Mouse (Mus musculus): ENCODE measurements around the gene Uqcrh. TPM values are rescaled to one million over a fixed set of nuclear protein-coding genes. Genes with fewer than 3 reads are reported as not detected.

Uqcrh gene
- polyA plus RNA-seq (2017; shearing (Covaris generic)), result 526 TPM

GRCm38 (mm10) chr4:116074861-116075620 is at the start of gene Uqcrh, which contains the start of gene Lrrc41:
Uqcrh (minus strand) TSS chr4:116075071.
Lrrc41 (plus strand) TSS chr4:116075269.

GRCm38 (mm10) chr4:116123602-116124519 is 49.0 kb upstream of the Uqcrh start, which contains the start of the genes Rad54l and Pomgnt1:
Rad54l (minus strand) TSS chr4:116123690.
Pomgnt1 (plus strand) TSS chr4:116123840.

GRCm38 (mm10) chr4:116053399-116053961 is 21.4 kb downstream of the Uqcrh start, which contains the start of gene Nsun4:
Nsun4 (minus strand) TSS chr4:116053876.

GRCm38 (mm10) chr4:116017902-116018746 is 56.7 kb downstream of the Uqcrh start, which contains the start of gene Faah:
Faah (minus strand) TSS chr4:116017926.

Other genes with a start within 250 kb of the Uqcrh start
- gene Mob3c, start 247.0 kb downstream of the Uqcrh start, polyA plus RNA-seq (2017; shearing (Covaris generic)), result 28.4 TPM
- gene Mknk1, start 235.9 kb downstream of the Uqcrh start, polyA plus RNA-seq (2017; shearing (Covaris generic)), result 70.6 TPM
- gene Kncn, start 190.7 kb downstream of the Uqcrh start, polyA plus RNA-seq (2017; shearing (Covaris generic)), result not detected
- not detected for gene 6430628N08Rik, start 184.4 kb downstream of the Uqcrh start, polyA plus RNA-seq (2017; shearing (Covaris generic))
- gene Dmbx1, start 135.1 kb downstream of the Uqcrh start, polyA plus RNA-seq (2017; shearing (Covaris generic)), result not detected
- gene Faah, start 57.1 kb downstream of the Uqcrh start, polyA plus RNA-seq (2017; shearing (Covaris generic)), result 129 TPM
- 33.5 TPM for gene Nsun4, start 21.2 kb downstream of the Uqcrh start, polyA plus RNA-seq (2017; shearing (Covaris generic))
- 45.9 TPM for gene Lrrc41, start 198 bp upstream of the Uqcrh start, polyA plus RNA-seq (2017; shearing (Covaris generic))
- gene Rad54l, start 48.6 kb upstream of the Uqcrh start, polyA plus RNA-seq (2017; shearing (Covaris generic)), result 6.5 TPM
- gene Pomgnt1, start 48.8 kb upstream of the Uqcrh start, polyA plus RNA-seq (2017; shearing (Covaris generic)), result 8.0 TPM
- gene Lurap1, start 76.3 kb upstream of the Uqcrh start, polyA plus RNA-seq (2017; shearing (Covaris generic)), result 0.83 TPM
- not detected for gene Tspan1, start 92.5 kb upstream of the Uqcrh start, polyA plus RNA-seq (2017; shearing (Covaris generic))
- gene 1700042G07Rik, start 98.3 kb upstream of the Uqcrh start, polyA plus RNA-seq (2017; shearing (Covaris generic)), result not detected
- not detected for gene Gm49337, start 98.3 kb upstream of the Uqcrh start, polyA plus RNA-seq (2017; shearing (Covaris generic))
- gene Pik3r3, start 146.5 kb upstream of the Uqcrh start, polyA plus RNA-seq (2017; shearing (Covaris generic)), result 6.1 TPM

Data from activated CD4-positive, CD25-positive, alpha-beta regulatory T cell, adult 9 weeks (primary cell).